Mouse (Mus musculus) midbrain, embryonic 14.5 days (tissue): ENCODE measurements around the gene Mst1r. TPM values are rescaled to one million over a fixed set of nuclear protein-coding genes. Genes with fewer than 3 reads are reported as not detected.

ENCODE experiments used
- ATAC-seq: fragments of 200-750 bp; cut with Nextera tagmentation; 2 replicates; pipeline ENCODE4 v1.8.0; 2017; ENCODE audit warnings: moderate number of reproducible peaks, moderate library complexity; ENCODE audit not compliant: low FRiP score, low TSS enrichment
- DNase-seq: peaks from one replicate; pipeline ENCODE4 v3.0.0-alpha.2; 2015
- H3K27ac ChIP-seq: fragments of 300-500 bp; sonication (generic); replicated peaks from 2 replicates; pipeline ENCODE4 v1.5.1; 2014; ENCODE audit warnings: mild to moderate bottlenecking, low read depth, low read length, moderate library complexity
- H3K27me3 ChIP-seq: fragments of 300-500 bp; sonication (generic); 2 replicates; pipeline ENCODE4 v1.6.1; 2014; ENCODE audit warnings: low read length, control low read depth, mixed read lengths; ENCODE audit not compliant: control insufficient read depth, insufficient read depth
- H3K36me3 ChIP-seq: fragments of 300-500 bp; sonication (generic); 2 replicates; pipeline ENCODE4 v1.6.1; 2014; ENCODE audit warnings: low read length, control low read depth; ENCODE audit not compliant: control insufficient read depth, insufficient read depth
- H3K4me1 ChIP-seq: fragments of 300-500 bp; sonication (generic); 2 replicates; pipeline ENCODE4 v1.6.1; 2014; ENCODE audit warnings: mild to moderate bottlenecking, antibody characterized with exemption, low read length, control low read depth; ENCODE audit not compliant: control insufficient read depth, insufficient read depth
- H3K4me2 ChIP-seq: fragments of 300-500 bp; sonication (generic); 2 replicates; pipeline ENCODE4 v1.6.1; 2014; ENCODE audit warnings: mild to moderate bottlenecking, low read length, moderate library complexity
- H3K4me3 ChIP-seq: fragments of 300-500 bp; sonication (generic); replicated peaks from 2 replicates; pipeline ENCODE4 v1.5.1; 2014; ENCODE audit warnings: low read depth, low read length
- H3K9ac ChIP-seq: fragments of 300-500 bp; sonication (generic); replicated peaks from 2 replicates; pipeline ENCODE4 v1.6.1; 2014; ENCODE audit warnings: mild to moderate bottlenecking, low read length, moderate library complexity
- H3K9me3 ChIP-seq: fragments of 300-500 bp; sonication (generic); 2 replicates; pipeline ENCODE4 v1.6.1; 2016; ENCODE audit warnings: low read length, control low read depth, mixed read lengths; ENCODE audit not compliant: control insufficient read depth
- WGBS: fragments of 180-500 bp; shearing (Covaris S2); extraction: QIAGEN DNeasy Blood & Tissue Kit; methylation state at CpG from one replicate; pipeline ENCODE4 v1.1.7; 2014; 5-methylcytosine and 5-hydroxymethylcytosine counted together
- polyA plus RNA-seq: library from polyadenylated mRNA; unstranded; fragments of >200 nt; fragmentation: Nextera tagmentation; extraction: Ambion mirVana; gene quantifications from 2 replicates; pipeline ENCODE4 v1.2.1, GENCODE M21; 2014

The Mst1r gene
- polyA plus RNA-seq, 1 experiment from 2014 or later = 0.58 TPM

DNA sequence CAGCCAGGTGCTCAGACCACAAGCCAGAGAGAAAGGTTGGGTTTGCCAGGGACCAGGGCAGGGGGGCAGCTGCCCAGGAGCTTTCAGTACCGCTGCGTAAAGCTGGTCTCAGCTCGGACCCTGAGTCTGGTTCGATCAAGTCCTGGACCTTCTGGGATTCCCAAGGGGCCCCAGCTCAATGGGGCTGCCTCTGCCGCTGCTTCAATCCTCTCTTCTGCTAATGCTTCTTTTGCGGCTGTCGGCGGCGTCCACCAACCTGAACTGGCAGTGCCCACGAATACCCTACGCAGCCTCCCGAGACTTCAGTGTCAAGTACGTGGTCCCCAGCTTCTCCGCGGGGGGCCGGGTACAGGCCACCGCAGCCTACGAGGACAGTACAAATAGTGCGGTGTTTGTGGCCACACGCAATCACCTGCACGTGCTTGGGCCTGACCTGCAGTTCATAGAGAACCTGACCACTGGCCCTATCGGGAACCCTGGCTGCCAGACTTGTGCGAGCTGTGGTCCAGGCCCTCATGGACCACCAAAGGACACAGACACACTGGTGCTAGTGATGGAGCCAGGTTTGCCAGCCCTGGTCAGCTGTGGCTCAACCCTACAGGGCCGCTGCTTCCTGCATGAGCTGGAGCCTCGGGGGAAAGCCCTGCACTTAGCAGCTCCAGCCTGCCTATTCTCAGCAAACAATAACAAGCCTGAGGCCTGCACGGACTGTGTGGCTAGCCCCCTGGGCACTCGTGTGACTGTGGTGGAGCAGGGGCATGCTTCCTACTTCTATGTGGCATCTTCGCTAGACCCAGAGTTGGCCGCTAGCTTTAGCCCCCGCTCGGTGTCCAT lies 511 bp downstream of the Mst1r start:
- ATAC-seq = no peak
- Histone ChIP-seq H3K9ac (peak overlapping the region; percentile 30), H3K4me2 (peak overlapping the region; percentile 47), H3K9me3 (no peaks in the 10 kb centered on the region), H3K27ac (no peak overlapping the region), H3K36me3 (peaks cover 12% of the 10 kb centered on the region), H3K4me1 (peaks cover 15% of the 10 kb centered on the region), H3K27me3 (no peaks in the 10 kb centered on the region), H3K4me3 (0 out of 2 replicates have a peak overlapping the region, but pooled peaks have one; percentile 7)
- peak; percentile 21 for DNase-seq
- WGBS = 46% methylated on average over 31 of the region's 31 CpGs

DNA sequence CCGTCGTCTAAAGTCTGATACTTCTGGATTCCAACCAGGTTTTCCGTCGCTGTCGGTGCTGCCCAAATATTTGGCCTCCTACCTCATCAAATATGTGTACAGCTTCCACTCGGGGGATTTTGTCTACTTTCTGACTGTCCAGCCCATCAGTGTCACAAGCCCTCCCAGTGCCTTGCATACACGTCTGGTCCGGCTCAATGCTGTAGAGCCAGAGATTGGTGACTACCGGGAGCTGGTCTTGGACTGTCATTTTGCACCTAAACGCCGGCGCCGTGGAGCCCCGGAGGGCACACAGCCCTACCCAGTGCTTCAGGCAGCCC lies 1.1 kb downstream of the Mst1r start:
- WGBS = 79% methylated on average over 14 of the region's 14 CpGs
- ATAC-seq = no peak
- Histone ChIP-seq H3K4me3 (no peak overlapping the region), H3K27me3 (no peaks in the 10 kb centered on the region), H3K4me2 (0 out of 2 replicates have a peak overlapping the region, but pooled peaks have one; percentile 8), H3K36me3 (peaks cover 6% of the 10 kb centered on the region; the same call in 1 of the 2 replicates), H3K9ac (peak overlapping the region; percentile 4; the same call in 1 of the 2 replicates), H3K9me3 (no peaks in the 10 kb centered on the region), H3K27ac (no peak overlapping the region), H3K4me1 (peaks cover 15% of the 10 kb centered on the region)
- no peak for DNase-seq

DNA sequence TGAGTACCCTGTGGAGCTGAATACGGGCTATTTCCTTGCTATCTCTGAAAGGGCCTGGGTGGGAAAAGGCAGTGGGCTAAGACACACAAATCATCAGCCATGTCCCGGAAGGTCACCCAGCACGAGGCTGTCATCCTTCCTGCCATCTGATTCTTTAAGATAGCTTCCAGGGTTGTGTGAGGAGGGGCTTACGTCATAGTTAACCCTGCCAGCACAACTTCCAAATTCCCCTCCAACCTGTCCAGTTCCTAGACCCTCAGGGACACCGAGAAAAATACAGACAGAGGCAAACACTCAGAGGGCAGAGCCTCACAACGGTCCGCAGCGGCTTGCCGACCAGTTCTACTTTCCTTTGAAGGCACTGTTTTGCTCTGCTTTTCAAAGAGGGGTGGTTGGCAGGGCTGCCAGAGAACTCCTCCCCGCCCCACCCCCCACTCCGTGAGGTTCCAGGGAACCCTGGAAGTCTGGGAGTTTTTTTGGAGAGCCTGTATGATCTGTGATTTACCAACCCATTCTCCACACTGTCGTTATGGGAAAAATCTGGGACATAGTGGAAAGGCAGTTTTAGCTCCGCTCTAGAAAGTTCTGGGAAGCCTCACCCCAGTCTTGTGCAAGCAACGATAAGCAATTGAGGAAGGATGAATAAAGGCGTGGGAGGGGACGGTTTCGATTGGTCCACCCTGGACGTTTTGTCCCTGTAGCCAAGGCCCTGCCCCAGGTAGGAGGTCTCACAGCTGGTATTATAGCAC lies 1.9 kb downstream of the Mst1r start:
- no peak for DNase-seq
- peaks cover 15% of the 10 kb centered on the region for H3K4me1 ChIP-seq
- WGBS = 29% methylated on average over 18 of the region's 18 CpGs
- H3K4me3 ChIP-seq = no peak overlapping the region
- no peaks in the 10 kb centered on the region for H3K27me3 ChIP-seq
- ATAC-seq = no peak
- H3K36me3 ChIP-seq = no peaks in the 10 kb centered on the region
- no peak overlapping the region for H3K27ac ChIP-seq
- peak overlapping the region; percentile 17; the same call in 1 of the 2 replicates for H3K4me2 ChIP-seq
- no peaks in the 10 kb centered on the region for H3K9me3 ChIP-seq
- no peak overlapping the region for H3K9ac ChIP-seq

DNA sequence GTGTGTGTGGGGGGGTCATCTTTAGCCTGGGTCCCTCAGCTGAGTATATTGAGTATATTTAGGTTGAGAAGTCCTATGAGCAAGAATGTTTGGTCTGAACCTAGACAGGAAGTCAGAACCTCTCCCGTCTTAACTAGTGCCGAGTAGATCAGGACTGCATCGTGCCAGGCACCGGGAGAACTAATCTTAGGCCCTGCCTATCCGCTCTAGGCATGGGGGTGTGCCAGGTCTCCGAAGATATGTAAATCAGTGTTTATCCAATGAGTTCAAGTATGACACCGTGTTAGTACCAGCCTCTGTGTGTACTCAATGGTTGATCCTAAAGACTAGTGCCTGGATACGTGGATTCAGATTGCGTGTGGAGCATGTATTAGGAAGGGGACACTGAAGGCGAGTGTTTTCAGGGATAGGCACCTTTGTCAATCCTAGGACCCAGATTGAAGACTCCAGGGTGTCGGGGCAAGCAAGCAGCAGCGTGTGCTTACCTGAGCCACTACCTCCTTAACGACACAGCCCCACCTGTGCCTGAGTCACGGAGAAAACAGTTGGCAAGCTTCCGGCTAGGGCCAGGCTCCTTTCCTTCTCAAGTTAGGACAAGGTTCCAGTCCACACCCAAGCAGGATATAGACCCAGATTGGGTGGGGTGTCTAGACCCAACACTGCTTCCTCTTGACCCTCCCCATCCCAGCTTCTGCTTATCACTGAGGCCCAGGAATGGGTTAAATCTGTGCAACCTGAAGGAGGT lies 3.5 kb downstream of the Mst1r start:
- no peak overlapping the region for H3K4me3 ChIP-seq
- ATAC-seq = no peak
- 90% methylated on average over 15 of the region's 15 CpGs for WGBS

DNA sequence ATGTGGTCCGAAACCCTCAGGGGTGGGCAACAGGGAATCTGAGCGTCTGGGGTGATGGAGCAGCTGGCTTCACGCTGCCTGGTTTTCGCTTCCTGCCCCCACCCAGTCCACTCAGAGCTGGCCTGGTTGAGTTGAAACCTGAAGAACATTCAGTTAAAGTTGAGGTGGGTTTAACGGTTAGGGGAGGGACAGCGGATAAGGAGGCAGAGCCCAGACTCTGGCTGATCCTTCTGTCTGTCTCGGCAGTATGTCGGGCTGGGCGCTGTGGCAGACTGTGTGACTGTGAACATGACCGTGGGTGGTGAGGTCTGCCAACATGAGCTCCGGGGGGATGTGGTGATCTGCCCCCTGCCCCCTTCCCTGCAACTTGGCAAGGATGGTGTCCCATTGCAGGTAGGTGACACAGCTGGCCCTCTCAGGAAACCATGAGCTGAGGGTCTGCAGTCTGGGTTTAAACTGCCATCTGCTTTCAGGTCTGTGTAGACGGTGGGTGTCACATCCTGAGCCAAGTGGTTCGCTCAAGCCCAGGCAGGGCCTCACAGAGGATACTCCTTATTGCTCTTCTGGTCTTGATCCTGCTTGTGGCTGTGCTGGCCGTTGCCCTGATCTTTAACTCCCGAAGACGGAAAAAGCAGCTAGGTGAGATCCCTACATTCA lies 8.2 kb downstream of the Mst1r start:
- Histone ChIP-seq H3K4me2 (no peak overlapping the region), H3K4me1 (peaks cover 9% of the 10 kb centered on the region; the same call in 1 of the 2 replicates), H3K27ac (no peak overlapping the region), H3K36me3 (no peaks in the 10 kb centered on the region), H3K9me3 (no peaks in the 10 kb centered on the region), H3K27me3 (no peaks in the 10 kb centered on the region), H3K4me3 (no peak overlapping the region), H3K9ac (no peak overlapping the region)
- ATAC-seq (no peak), DNase-seq (no peak)
- 85% methylated on average over 16 of the region's 16 CpGs for WGBS

More for the DNA sequence above, 3.5 kb downstream of the Mst1r start:
- DNase-seq = no peak
- no peaks in the 10 kb centered on the region for H3K36me3 ChIP-seq
- no peaks in the 10 kb centered on the region for H3K27me3 ChIP-seq
- H3K4me1 ChIP-seq = peaks cover 15% of the 10 kb centered on the region
- H3K9ac ChIP-seq = no peak overlapping the region
- no peaks in the 10 kb centered on the region for H3K9me3 ChIP-seq
- no peak overlapping the region for H3K27ac ChIP-seq
- H3K4me2 ChIP-seq = no peak overlapping the region

DNA sequence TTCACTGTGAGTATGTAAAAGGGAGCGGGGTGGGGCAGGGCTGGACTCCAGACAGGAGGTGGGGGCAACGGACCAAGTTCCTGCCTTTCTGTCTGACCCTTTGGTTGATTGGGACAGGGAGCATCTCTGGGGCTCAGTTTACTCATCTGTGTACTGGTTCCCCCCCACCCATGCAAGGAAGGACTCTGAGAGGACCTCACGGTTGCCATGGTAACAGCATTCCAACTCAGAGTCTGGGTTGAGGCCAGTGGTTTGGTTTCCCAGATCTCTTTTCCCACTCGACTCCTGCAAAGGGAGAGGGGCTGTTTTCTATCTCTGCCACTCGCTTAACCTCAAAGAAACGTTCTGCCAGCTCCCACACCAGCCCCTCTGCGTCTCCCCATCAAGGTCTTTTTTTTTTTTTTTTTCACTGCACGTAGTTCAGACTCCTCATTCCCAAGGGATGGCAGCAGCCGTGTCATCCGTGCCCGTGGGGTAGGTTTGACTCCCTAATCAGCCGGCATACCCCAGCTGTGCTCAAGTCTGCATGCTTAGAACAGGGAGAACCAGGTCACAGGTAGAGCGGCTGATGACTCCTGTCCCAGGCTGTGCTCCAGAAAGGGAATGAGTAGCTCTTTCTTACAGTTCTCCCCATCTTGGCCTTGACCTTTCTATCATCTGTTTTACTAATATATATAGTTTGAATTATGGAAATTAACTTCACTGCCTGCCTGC lies 11.4 kb downstream of the Mst1r start:
- H3K27ac ChIP-seq = 0 out of 2 replicates have a peak overlapping the region, but pooled peaks have one; percentile 32
- H3K9ac ChIP-seq = no peak overlapping the region
- 26% methylated on average over 13 of the region's 13 CpGs for WGBS

DNA sequence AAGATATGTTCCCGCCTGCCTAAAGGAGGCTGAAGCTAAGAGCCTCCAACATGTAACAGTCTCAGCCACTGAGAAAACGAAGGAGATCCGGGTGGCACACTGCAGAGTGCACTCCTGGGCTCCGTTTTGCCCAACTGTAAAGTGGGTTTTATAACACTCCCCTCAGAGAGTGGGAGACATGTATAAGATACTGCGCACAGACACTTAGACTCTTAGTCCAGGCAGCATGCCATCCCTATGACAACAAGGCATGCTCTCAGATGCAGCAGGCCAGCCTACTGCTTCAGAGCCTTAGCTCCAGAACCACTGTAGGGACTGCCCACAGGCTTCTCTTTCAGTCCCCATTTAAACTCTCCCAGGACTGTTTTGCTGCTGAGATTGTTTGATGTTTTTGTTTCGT lies 12.2 kb downstream of the Mst1r start:
- no peak for DNase-seq
- Histone ChIP-seq H3K9ac (no peak overlapping the region), H3K36me3 (no peaks in the 10 kb centered on the region), H3K4me1 (peaks cover 11% of the 10 kb centered on the region), H3K27ac (no peak overlapping the region), H3K27me3 (no peaks in the 10 kb centered on the region), H3K4me2 (no peak overlapping the region), H3K9me3 (no peaks in the 10 kb centered on the region), H3K4me3 (no peak overlapping the region)
- 81% methylated on average over 6 of the region's 6 CpGs for WGBS
- ATAC-seq = no peak

More for the DNA sequence above, 11.4 kb downstream of the Mst1r start:
- no peak for ATAC-seq
- Histone ChIP-seq H3K9me3 (no peaks in the 10 kb centered on the region), H3K4me1 (peaks cover 9% of the 10 kb centered on the region; the same call in 1 of the 2 replicates), H3K4me2 (no peak overlapping the region), H3K36me3 (no peaks in the 10 kb centered on the region), H3K27me3 (no peaks in the 10 kb centered on the region), H3K4me3 (no peak overlapping the region)
- DNase-seq = peak; percentile 79
